Mouse (Mus musculus): Measurements from ENCODE around the gene Rilpl1.
A peak's percentile ranks its signal among the peaks of the same experiment; 100 is the strongest.
"Not testable (repeated sequence)": the region's sequence is repeated elsewhere in the genome, so short reads cannot be mapped to it uniquely, and the experiment has no call there.

Gene Rilpl1

DNA sequence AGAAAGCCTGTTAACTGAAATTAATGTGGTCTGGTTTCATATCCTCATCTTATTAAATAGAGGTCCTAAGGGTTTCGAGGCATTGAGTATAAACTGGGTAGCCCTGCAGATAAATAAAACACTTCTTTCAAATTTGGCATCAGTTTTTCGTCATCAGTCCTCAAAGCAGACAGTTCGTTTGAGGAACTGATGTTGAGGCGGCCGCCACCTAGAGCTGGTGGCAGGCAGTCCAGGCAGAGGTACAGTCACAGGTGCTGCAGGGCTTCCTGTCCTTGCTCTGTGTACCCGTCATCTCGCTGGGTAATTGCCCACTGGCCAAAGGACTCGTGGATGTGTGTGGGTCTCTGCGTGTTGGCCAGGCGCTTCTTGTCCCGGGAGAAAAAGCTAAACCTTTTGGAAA, 37.7 kb downstream of the Rilpl1 start:
- no peak for DNase-seq (ENCODE audit: inconsistent ontology term)

DNA sequence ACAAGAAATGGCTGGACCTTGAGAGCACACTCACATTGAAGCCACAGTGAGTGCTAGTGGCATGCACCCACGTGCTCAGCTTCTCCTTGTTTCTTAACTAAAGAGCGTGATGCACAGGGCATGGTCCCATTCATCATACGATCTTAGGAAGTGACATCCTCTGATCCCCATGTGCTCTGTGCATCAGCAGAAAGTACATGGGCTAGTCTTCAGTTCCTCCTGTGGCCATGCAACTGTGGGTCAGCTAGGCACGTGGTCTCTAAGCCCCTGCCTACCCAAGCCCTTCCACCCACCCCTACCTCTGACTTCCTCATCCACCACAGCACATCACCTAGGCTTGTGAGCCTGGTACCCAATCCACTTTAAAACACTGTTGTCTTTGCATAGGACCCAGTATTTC, 38.6 kb downstream of the Rilpl1 start:
- no peak for DNase-seq (ENCODE audit: inconsistent ontology term)

- no peak for DNase-seq (ENCODE audit: inconsistent ontology term)
Observed at GRCm38 (mm10) chr5:124491732-124492131, 39.5 kb downstream of the Rilpl1 start.

- DNase-seq (ENCODE audit: inconsistent ontology term) = peak; percentile 47
Observed at GRCm38 (mm10) chr5:124488885-124489284, 42.3 kb downstream of the Rilpl1 start.

- no peak for DNase-seq (ENCODE audit: inconsistent ontology term)
Observed at GRCm38 (mm10) chr5:124485654-124486053, 45.5 kb downstream of the Rilpl1 start.

- no peak for DNase-seq (ENCODE audit: inconsistent ontology term)
Observed at GRCm38 (mm10) chr5:124483655-124484396, 47.4 kb downstream of the Rilpl1 start.

DNA sequence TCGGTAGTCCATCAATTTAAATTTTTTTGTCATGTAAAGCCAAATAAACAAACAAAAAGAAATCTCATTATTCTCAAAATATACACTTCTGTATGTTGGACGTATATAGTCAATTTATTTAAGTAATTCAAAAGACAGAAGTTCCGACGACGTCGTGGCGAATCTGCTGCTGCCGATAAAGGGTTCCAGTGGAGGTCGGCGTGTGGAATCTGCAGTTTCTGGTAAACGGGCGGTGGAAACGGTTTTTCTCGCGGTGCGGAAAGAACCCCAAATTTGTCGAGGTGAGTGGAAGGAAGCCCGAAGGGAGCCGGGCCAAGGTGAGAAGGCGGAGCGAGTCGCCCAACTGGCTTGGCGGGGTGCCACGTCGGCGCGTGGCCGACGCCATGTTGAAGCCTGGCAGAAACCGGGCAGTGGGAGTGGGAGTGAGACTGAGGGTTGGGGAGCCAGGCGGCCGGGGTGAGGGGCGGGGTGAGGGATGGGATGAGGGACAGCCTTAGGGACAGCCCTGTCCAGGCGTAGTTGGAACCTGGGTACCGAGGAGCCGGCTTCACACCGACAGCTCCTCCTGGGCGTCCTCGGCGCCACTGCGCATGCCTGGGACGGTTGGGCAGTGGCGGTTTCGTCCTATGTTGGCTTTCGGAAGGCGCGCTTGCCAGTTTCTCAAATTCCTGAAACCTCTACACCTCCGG, 48.1 kb downstream of the Rilpl1 start, which contains the start of gene Snrnp35:
TSS of gene Snrnp35 (plus strand) at position 169 of the 689 bp plus-strand sequence.
- DNase-seq (ENCODE audit: inconsistent ontology term) = peak; percentile 98

DNA sequence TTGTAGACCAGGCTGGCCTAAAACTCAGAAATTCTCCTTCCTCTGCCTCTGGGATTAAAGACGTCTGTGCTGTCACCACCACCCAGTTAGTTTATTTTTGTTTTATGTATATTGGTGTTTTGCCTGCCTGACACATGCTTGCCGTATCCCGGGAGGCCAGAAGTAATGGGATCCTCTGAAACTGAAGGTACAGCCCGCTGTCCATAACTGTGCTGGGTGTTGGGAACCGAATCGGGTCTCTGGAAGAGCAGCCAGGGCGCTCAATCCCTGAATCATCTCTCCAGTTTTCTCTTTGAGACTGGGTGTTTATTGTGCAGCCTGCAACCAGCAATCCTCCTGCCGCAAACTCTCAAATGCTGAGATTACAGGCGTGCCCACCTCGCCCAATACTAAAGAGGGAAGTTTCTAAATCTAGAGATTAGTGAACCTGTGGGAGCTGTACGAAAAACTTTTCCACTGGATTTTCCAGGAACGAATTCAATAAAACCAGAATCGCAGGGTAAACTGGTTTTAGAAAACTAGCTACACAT, 48.7 kb downstream of the Rilpl1 start:
- DNase-seq (ENCODE audit: inconsistent ontology term) = peak; percentile 84

GRCm38 (mm10) chr5:124481714-124482113, 49.5 kb downstream of the Rilpl1 start:
- DNase-seq (ENCODE audit: inconsistent ontology term) = no peak

DNA sequence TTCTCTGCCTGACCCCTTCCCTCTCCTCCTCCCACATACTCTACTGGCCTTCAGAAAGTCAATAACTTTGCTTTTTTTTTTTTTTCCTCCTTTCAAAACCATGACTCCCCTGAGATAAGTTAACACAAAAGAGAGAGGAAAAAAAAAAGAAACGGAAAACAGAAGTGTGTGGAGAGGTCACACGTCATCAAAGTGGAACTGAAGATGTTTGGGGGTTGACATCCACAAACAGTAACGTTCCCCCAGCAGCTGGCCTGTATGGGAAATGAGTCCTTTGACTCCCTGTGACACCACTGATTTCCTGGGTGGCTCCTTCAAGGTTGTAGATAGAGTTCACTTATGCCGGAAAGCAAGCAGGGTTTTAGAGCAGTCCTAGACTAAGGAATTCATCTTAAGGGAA, 51.1 kb downstream of the Rilpl1 start:
- no peak for DNase-seq (ENCODE audit: inconsistent ontology term)

GRCm38 (mm10) chr5:124478873-124479204, 52.4 kb downstream of the Rilpl1 start:
- DNase-seq (ENCODE audit: inconsistent ontology term) = no peak

GRCm38 (mm10) chr5:124470591-124471171, 60.5 kb downstream of the Rilpl1 start:
- DNase-seq (ENCODE audit: inconsistent ontology term) = no peak

- no peak for DNase-seq (ENCODE audit: inconsistent ontology term)
Observed at GRCm38 (mm10) chr5:124469486-124469885, 61.7 kb downstream of the Rilpl1 start.

GRCm38 (mm10) chr5:124468365-124468764, 62.8 kb downstream of the Rilpl1 start:
- DNase-seq (ENCODE audit: inconsistent ontology term) = no peak

DNA sequence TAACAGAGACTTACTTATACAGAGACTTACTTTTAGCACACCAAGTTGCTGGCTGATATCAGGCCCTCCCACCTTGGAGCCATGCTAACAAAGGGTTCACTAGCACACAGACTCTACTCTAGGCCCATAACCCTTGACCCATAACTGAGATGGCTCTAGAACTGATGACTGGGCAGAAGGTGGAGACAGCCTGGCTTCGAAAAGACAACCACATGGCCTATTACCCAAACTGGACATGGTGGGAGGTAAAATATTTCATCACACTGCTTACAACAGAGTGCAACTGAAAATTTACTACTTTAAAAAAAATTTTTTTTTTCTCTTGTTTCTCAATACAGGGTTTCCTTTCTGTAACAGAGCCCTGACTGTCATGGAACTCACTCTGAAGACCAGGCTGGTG, 63.4 kb downstream of the Rilpl1 start:
- no peak for DNase-seq (ENCODE audit: inconsistent ontology term)

- DNase-seq (ENCODE audit: inconsistent ontology term) = no peak
Observed at GRCm38 (mm10) chr5:124464905-124465304, 66.3 kb downstream of the Rilpl1 start.

- no peak for DNase-seq (ENCODE audit: inconsistent ontology term)
Observed at GRCm38 (mm10) chr5:124463462-124463861, 67.7 kb downstream of the Rilpl1 start.

DNA sequence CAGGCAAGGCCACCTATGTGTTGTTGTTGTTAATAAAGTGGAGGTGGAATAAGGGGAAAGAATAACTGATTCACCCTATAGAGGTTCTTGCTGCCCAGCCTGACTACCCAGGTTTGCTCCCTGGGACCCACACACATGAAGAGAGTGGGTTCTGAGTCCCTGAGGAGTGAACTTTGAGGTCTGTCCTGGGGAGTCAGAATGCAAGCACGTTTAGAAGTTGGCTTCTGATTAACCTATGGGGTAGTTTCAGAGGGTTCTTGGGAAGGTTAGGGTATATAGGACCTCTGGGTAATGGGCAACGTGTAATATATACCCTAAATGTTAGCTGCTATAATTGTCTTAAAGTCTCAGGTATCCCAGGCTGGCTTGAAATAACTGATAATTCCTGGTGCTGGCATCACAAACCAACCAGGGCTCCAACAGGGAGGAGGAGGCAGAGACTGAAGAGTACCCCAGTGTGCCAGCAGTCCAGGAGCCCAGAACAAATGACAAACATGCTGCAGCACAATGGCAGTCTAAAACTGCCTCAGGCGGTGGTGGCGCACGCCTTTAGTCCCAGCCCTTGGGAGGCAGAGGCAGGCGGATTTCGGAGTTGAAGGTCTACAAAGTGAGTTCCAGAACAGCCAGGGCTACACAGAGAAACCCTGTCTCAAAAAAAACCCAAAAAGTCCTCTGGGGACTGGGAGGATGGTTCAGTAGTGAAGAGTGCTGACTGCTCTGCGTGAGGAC, 68.7 kb downstream of the Rilpl1 start:
- DNase-seq (ENCODE audit: inconsistent ontology term) = no peak

DNA sequence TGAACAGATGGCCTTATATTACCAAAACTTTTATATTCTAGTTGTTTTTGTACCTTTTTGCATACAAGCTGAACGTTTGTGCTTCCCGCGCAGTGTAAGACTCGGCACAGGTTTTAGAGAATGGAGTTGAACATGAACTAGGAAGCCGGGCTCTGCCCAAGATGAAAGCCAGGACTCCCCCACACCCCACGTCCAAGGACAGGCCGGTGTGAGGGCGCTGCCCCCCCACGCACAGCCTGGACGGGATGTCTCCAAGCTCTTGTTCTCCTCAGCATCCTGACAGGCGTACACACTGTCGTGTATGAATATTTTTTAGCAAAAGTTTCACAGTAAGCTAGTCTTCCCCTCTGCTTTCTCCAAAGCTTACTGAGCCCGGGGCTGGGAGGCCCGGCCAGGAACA, 70.3 kb downstream of the Rilpl1 start:
- DNase-seq (ENCODE audit: inconsistent ontology term) = not testable (repeated sequence)

DNA sequence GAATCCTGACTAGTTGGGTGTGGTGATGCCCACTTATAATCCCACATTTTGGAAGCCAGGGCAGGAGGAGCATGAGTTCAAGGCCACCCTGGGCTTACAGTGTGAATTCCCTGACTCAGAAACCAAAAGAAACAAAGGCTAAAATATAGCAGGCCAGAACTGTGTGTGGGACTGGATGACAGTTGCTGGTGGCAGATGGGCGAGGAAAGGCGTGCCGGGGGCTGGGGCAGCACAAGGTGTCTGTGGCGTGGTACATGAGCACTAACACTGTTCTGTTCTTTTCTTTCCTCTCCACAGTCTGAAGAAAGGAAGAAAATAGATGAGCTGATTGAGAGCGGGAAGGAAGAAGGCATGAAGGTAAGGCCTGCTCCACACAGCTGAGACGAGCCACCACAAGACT, 74.4 kb downstream of the Rilpl1 start:
- DNase-seq (ENCODE audit: inconsistent ontology term) = no peak

DNA sequence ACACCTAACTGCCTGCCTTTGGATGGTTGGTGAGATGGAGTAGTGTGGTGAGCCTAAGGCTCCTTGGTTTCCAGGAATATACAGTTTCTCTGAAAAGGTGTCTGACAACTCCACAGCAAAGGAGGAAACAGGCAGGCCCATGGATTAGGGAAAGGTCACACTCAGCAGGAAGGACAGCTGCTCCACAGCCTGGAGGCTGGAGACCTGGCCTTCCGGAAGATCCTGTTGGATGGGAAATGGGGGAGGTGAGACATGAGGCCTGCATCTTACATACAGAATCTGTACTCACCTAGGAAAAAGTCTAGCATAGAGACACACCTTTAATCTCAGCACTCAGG, 77.1 kb downstream of the Rilpl1 start:
- no peak for DNase-seq (ENCODE audit: inconsistent ontology term)

Data from Muller cell, postnatal 12 days (primary cell).